Mouse (Mus musculus) heart, embryonic 15.5 days (tissue): ENCODE measurements around the gene Vamp1. TPM values are rescaled to one million over a fixed set of nuclear protein-coding genes. Genes with fewer than 3 reads are reported as not detected.

Experiments
- ATAC-seq: fragments of 200-750 bp; cut with Nextera tagmentation; replicated peaks from 2 replicates; pipeline ENCODE4 v1.8.0; 2017; ENCODE audit warnings: low read depth, moderate TSS enrichment; ENCODE audit not compliant: insufficient number of reproducible peaks, insufficient read depth, low FRiP score
- H3K27ac ChIP-seq: fragments of 300-500 bp; sonication (generic); 2 replicates; pipeline ENCODE4 v1.5.1; 2015; ENCODE audit warnings: mild to moderate bottlenecking, inconsistent platforms
- H3K27me3 ChIP-seq: fragments of 300-500 bp; sonication (generic); 2 replicates; pipeline ENCODE4 v1.6.1; 2015; ENCODE audit warnings: inconsistent platforms
- H3K36me3 ChIP-seq: fragments of 300-500 bp; sonication (generic); 2 replicates; pipeline ENCODE4 v1.6.1; 2015; ENCODE audit warnings: mild to moderate bottlenecking, inconsistent platforms
- H3K4me1 ChIP-seq: fragments of 300-500 bp; sonication (generic); replicated peaks from 2 replicates; pipeline ENCODE4 v1.6.1; 2015; ENCODE audit warnings: inconsistent platforms
- H3K4me2 ChIP-seq: fragments of 300-500 bp; sonication (generic); 2 replicates; pipeline ENCODE4 v1.6.1; 2015; ENCODE audit warnings: inconsistent platforms, mild to moderate bottlenecking, moderate library complexity
- H3K4me3 ChIP-seq: fragments of 300-500 bp; sonication (generic); 2 replicates; pipeline ENCODE4 v1.5.1; 2015; ENCODE audit warnings: mild to moderate bottlenecking, inconsistent platforms
- H3K9ac ChIP-seq: fragments of 300-500 bp; sonication (generic); 2 replicates; pipeline ENCODE4 v1.6.1; 2015; ENCODE audit warnings: mild to moderate bottlenecking, inconsistent platforms
- H3K9me3 ChIP-seq: fragments of 300-500 bp; sonication (generic); replicated peaks from 2 replicates; pipeline ENCODE4 v1.6.1; 2016; ENCODE audit warnings: inconsistent platforms
- WGBS: fragments of 180-500 bp; shearing (Covaris S2); methylation state at CpG from one replicate; pipeline ENCODE4 v1.1.7; 2015; ENCODE audit warnings: mixed read lengths; 5-methylcytosine and 5-hydroxymethylcytosine counted together
- polyA plus RNA-seq: library from polyadenylated mRNA; unstranded; fragments of >200 nt; fragmentation: Nextera tagmentation; extraction: Ambion mirVana; gene quantifications from 2 replicates; pipeline ENCODE4 v1.2.1, GENCODE M21; 2015

Gene Vamp1
- polyA plus RNA-seq, 1 experiment from 2014 or later, result 5.3 TPM

- Histone ChIP-seq H3K9me3 (no peaks in the 10 kb centered on the region), H3K4me3 (peak overlapping the region; percentile 70), H3K4me1 (peaks cover 34% of the 10 kb centered on the region), H3K36me3 (no peaks in the 10 kb centered on the region), H3K4me2 (peak overlapping the region; percentile 95), H3K27ac (peak overlapping the region; percentile 89), H3K9ac (peak overlapping the region; percentile 85), H3K27me3 (no peaks in the 10 kb centered on the region)
- ATAC-seq, result no peak
- WGBS, result 58% methylated on average over 4 of the region's 4 CpGs
These were observed 16.7 kb downstream of the Vamp1 start for GRCm38 (mm10) chr6:125232045-125232437.

- WGBS, result 76% methylated on average over 6 of the region's 6 CpGs
- ATAC-seq, result no peak
- no peaks in the 10 kb centered on the region for H3K9me3 ChIP-seq
- no peaks in the 10 kb centered on the region for H3K36me3 ChIP-seq
- no peak overlapping the region for H3K9ac ChIP-seq
- peak overlapping the region; percentile 70 for H3K4me3 ChIP-seq
- peak overlapping the region; percentile 95 for H3K4me2 ChIP-seq
- peak overlapping the region; percentile 89; the same call in 1 of the 2 replicates for H3K27ac ChIP-seq
- H3K4me1 ChIP-seq, result peaks cover 34% of the 10 kb centered on the region
- no peaks in the 10 kb centered on the region for H3K27me3 ChIP-seq
These were observed 17.2 kb downstream of the Vamp1 start for GRCm38 (mm10) chr6:125232516-125232915.

GRCm38 (mm10) chr6:125233816-125234519 is 18.6 kb downstream of the Vamp1 start:
- Histone ChIP-seq H3K4me3 (peak overlapping the region; percentile 12; the same call in 1 of the 2 replicates), H3K9ac (0 out of 2 replicates have a peak overlapping the region, but pooled peaks have one; percentile 16), H3K4me1 (peaks cover 34% of the 10 kb centered on the region), H3K36me3 (no peaks in the 10 kb centered on the region), H3K27me3 (no peaks in the 10 kb centered on the region), H3K27ac (peak overlapping the region; percentile 62), H3K4me2 (peak overlapping the region; percentile 35; the same call in 1 of the 2 replicates), H3K9me3 (no peaks in the 10 kb centered on the region)
- peak; percentile 8 for ATAC-seq
- WGBS, result 43% methylated on average over 7 of the region's 7 CpGs

- 49% methylated on average over 5 of the region's 5 CpGs for WGBS
- peak overlapping the region; percentile 62 for H3K27ac ChIP-seq
- no peaks in the 10 kb centered on the region for H3K27me3 ChIP-seq
- peak overlapping the region; percentile 12; the same call in 1 of the 2 replicates for H3K4me3 ChIP-seq
- no peaks in the 10 kb centered on the region for H3K36me3 ChIP-seq
- peaks cover 34% of the 10 kb centered on the region for H3K4me1 ChIP-seq
- no peaks in the 10 kb centered on the region for H3K9me3 ChIP-seq
- H3K9ac ChIP-seq, result 0 out of 2 replicates have a peak overlapping the region, but pooled peaks have one; percentile 16
- peak overlapping the region; percentile 35; the same call in 1 of the 2 replicates for H3K4me2 ChIP-seq
- ATAC-seq, result no peak; the same call in 1 of the 2 replicates
These were observed 19.1 kb downstream of the Vamp1 start for GRCm38 (mm10) chr6:125234520-125234828.

- Histone ChIP-seq H3K4me2 (no peak overlapping the region), H3K4me3 (peak overlapping the region; percentile 22; the same call in 1 of the 2 replicates), H3K27ac (no peak overlapping the region), H3K9me3 (no peaks in the 10 kb centered on the region), H3K9ac (no peak overlapping the region), H3K4me1 (peaks cover 29% of the 10 kb centered on the region), H3K27me3 (no peaks in the 10 kb centered on the region), H3K36me3 (no peaks in the 10 kb centered on the region)
- no peak for ATAC-seq
- 66% methylated on average over 6 of the region's 6 CpGs for WGBS
These were observed 21.0 kb downstream of the Vamp1 start for GRCm38 (mm10) chr6:125236341-125236740.

- Histone ChIP-seq H3K27me3 (no peaks in the 10 kb centered on the region), H3K9ac (no peak within 1 kb of the TSS), H3K27ac (no peak within 1 kb of the TSS), H3K4me3 (peak within 1 kb of the TSS; percentile 22; the same call in 1 of the 2 replicates), H3K4me1 (peaks cover 28% of the 10 kb centered on the region), H3K4me2 (no peak within 1 kb of the TSS), H3K36me3 (no peaks in the 10 kb centered on the region), H3K9me3 (no peaks in the 10 kb centered on the region)
- WGBS, result 56% methylated on average over 6 of the region's 6 CpGs
- ATAC-seq, result no peak
These were observed 21.4 kb downstream of the Vamp1 start, which contains the start of gene Cd27 for GRCm38 (mm10) chr6:125236782-125237181. Gene Cd27 (minus strand): TSS chr6:125237010.

GRCm38 (mm10) chr6:125237421-125237820 is 22.1 kb downstream of the Vamp1 start:
- no peak for ATAC-seq
- Histone ChIP-seq H3K4me1 (peaks cover 21% of the 10 kb centered on the region), H3K4me2 (no peak overlapping the region), H3K36me3 (no peaks in the 10 kb centered on the region), H3K4me3 (no peak overlapping the region), H3K27ac (no peak overlapping the region), H3K27me3 (no peaks in the 10 kb centered on the region), H3K9me3 (no peaks in the 10 kb centered on the region), H3K9ac (no peak overlapping the region)
- 72% methylated on average over 4 of the region's 4 CpGs for WGBS

- Histone ChIP-seq H3K36me3 (no peaks in the 10 kb centered on the region), H3K4me1 (peaks cover 13% of the 10 kb centered on the region), H3K27ac (no peak overlapping the region), H3K4me3 (no peak overlapping the region), H3K4me2 (no peak overlapping the region), H3K9ac (no peak overlapping the region), H3K27me3 (no peaks in the 10 kb centered on the region), H3K9me3 (no peaks in the 10 kb centered on the region)
- 41% methylated on average over 6 of the region's 6 CpGs for WGBS
- no peak for ATAC-seq
These were observed 23.0 kb downstream of the Vamp1 start for GRCm38 (mm10) chr6:125238396-125238795.

GRCm38 (mm10) chr6:125239547-125239946 is 24.2 kb downstream of the Vamp1 start:
- Histone ChIP-seq H3K4me3 (no peak overlapping the region), H3K4me1 (peaks cover 1% of the 10 kb centered on the region; the same call in 1 of the 2 replicates), H3K4me2 (no peak overlapping the region), H3K9ac (no peak overlapping the region), H3K9me3 (no peaks in the 10 kb centered on the region), H3K27ac (no peak overlapping the region), H3K36me3 (no peaks in the 10 kb centered on the region), H3K27me3 (no peaks in the 10 kb centered on the region)
- no peak for ATAC-seq
- WGBS, result 88% methylated on average over 5 of the region's 5 CpGs

- H3K27me3 ChIP-seq, result no peaks in the 10 kb centered on the region
- no peaks in the 10 kb centered on the region for H3K9me3 ChIP-seq
- no peaks in the 10 kb centered on the region for H3K36me3 ChIP-seq
- H3K4me2 ChIP-seq, result no peak overlapping the region
- no peak overlapping the region for H3K27ac ChIP-seq
- no peak for ATAC-seq
- H3K4me3 ChIP-seq, result no peak overlapping the region
- no peaks in the 10 kb centered on the region for H3K4me1 ChIP-seq
- H3K9ac ChIP-seq, result no peak overlapping the region
- 67% methylated on average over 5 of the region's 5 CpGs for WGBS
These were observed 25.3 kb downstream of the Vamp1 start for GRCm38 (mm10) chr6:125240617-125241016.

- Histone ChIP-seq H3K9me3 (no peaks in the 10 kb centered on the region), H3K36me3 (no peaks in the 10 kb centered on the region), H3K4me1 (no peaks in the 10 kb centered on the region), H3K27me3 (no peaks in the 10 kb centered on the region), H3K27ac (no peak overlapping the region), H3K4me2 (no peak overlapping the region), H3K9ac (no peak overlapping the region), H3K4me3 (no peak overlapping the region)
- ATAC-seq, result no peak; the same call in 1 of the 2 replicates
- 73% methylated on average over 8 of the region's 8 CpGs for WGBS
These were observed 26.2 kb downstream of the Vamp1 start for GRCm38 (mm10) chr6:125241566-125241965.

GRCm38 (mm10) chr6:125244551-125244950 is 29.2 kb downstream of the Vamp1 start:
- ATAC-seq, result no peak
- Histone ChIP-seq H3K9me3 (no peaks in the 10 kb centered on the region), H3K4me1 (no peaks in the 10 kb centered on the region), H3K27me3 (no peaks in the 10 kb centered on the region), H3K36me3 (no peaks in the 10 kb centered on the region), H3K27ac (no peak overlapping the region), H3K9ac (no peak overlapping the region), H3K4me3 (no peak overlapping the region), H3K4me2 (no peak overlapping the region)
- 43% methylated on average over 1 of the region's 1 CpGs for WGBS
